Mouse (Mus musculus) stomach, embryonic 14.5 days (tissue): ENCODE measurements around the gene Nat8f4. TPM values are rescaled to one million over a fixed set of nuclear protein-coding genes. Genes with fewer than 3 reads are reported as not detected.
"Not testable (repeated sequence)": the region's sequence is repeated elsewhere in the genome, so short reads cannot be mapped to it uniquely, and the experiment has no call there.

Source experiments
- ATAC-seq: fragments of 200-750 bp; cut with Nextera tagmentation; 2 replicates; pipeline ENCODE4 v1.8.0; 2017; ENCODE audit warnings: low read depth, moderate TSS enrichment; ENCODE audit not compliant: insufficient number of reproducible peaks, insufficient read depth, low FRiP score
- H3K27ac ChIP-seq: fragments of 300-500 bp; sonication (generic); 2 replicates; pipeline ENCODE4 v1.5.1; 2014; ENCODE audit warnings: mild to moderate bottlenecking, low read length, moderate library complexity, mixed read lengths
- H3K27me3 ChIP-seq: fragments of 300-500 bp; sonication (generic); 2 replicates; pipeline ENCODE4 v1.6.1; 2014; ENCODE audit warnings: low read length, control low read depth, mixed read lengths; ENCODE audit not compliant: control insufficient read depth, insufficient read depth
- H3K36me3 ChIP-seq: fragments of 300-500 bp; sonication (generic); 2 replicates; pipeline ENCODE4 v1.6.1; 2014; ENCODE audit warnings: mild to moderate bottlenecking, control low read depth, low read length, moderate library complexity, mixed read lengths; ENCODE audit not compliant: control insufficient read depth, insufficient read depth
- H3K4me1 ChIP-seq: fragments of 300-500 bp; sonication (generic); 2 replicates; pipeline ENCODE4 v1.6.1; 2014; ENCODE audit warnings: low read length, control low read depth, mixed read lengths; ENCODE audit not compliant: control insufficient read depth, insufficient read depth
- H3K4me2 ChIP-seq: fragments of 300-500 bp; sonication (generic); replicated peaks from 2 replicates; pipeline ENCODE4 v1.6.1; 2014; ENCODE audit warnings: low read depth, low read length, control low read depth
- H3K4me3 ChIP-seq: fragments of 300-500 bp; sonication (generic); 2 replicates; pipeline ENCODE4 v1.5.1; 2014; ENCODE audit warnings: low read depth, low read length, control low read depth
- H3K9ac ChIP-seq: fragments of 300-500 bp; sonication (generic); replicated peaks from 2 replicates; pipeline ENCODE4 v1.6.1; 2014; ENCODE audit warnings: low read depth, mild to moderate bottlenecking, control low read depth, low read length, moderate library complexity, mixed read lengths
- H3K9me3 ChIP-seq: fragments of 300-500 bp; sonication (generic); 2 replicates; pipeline ENCODE4 v1.6.1; 2016; ENCODE audit warnings: low read depth, low read length, control low read depth; ENCODE audit not compliant: control insufficient read depth
- WGBS: fragments of 180-500 bp; shearing (Covaris S2); extraction: QIAGEN DNeasy Blood & Tissue Kit; methylation state at CpG from one replicate; pipeline ENCODE4 v1.1.7; 2014; 5-methylcytosine and 5-hydroxymethylcytosine counted together
- polyA plus RNA-seq: library from polyadenylated mRNA; unstranded; fragments of >200 nt; fragmentation: Nextera tagmentation; extraction: Ambion mirVana; gene quantifications from 2 replicates; pipeline ENCODE4 v1.2.1, GENCODE M21; 2014

Nat8f4 gene
- polyA plus RNA-seq, 1 experiment from 2014 or later, result 6.4 TPM

- WGBS, result 88% methylated on average over 1 of the region's 1 CpGs
- Histone ChIP-seq H3K9ac (no peak overlapping the region), H3K9me3 (peaks cover 12% of the 10 kb centered on the region; the same call in 1 of the 2 replicates), H3K4me2 (no peak overlapping the region), H3K4me1 (no peaks in the 10 kb centered on the region), H3K4me3 (no peak overlapping the region), H3K27ac (no peak overlapping the region), H3K36me3 (no peaks in the 10 kb centered on the region), H3K27me3 (no peaks in the 10 kb centered on the region)
- no peak for ATAC-seq
Measured at GRCm38 (mm10) chr6:85884311-85884710, 20.4 kb downstream of the Nat8f4 start.

- H3K9me3 ChIP-seq, result peaks cover 12% of the 10 kb centered on the region; the same call in 1 of the 2 replicates
- WGBS, result 92% methylated on average over 9 of the region's 9 CpGs
- not testable (repeated sequence) for H3K4me1 ChIP-seq, H3K9ac ChIP-seq, H3K4me2 ChIP-seq, H3K36me3 ChIP-seq, ATAC-seq, H3K27ac ChIP-seq, H3K27me3 ChIP-seq, H3K4me3 ChIP-seq
Measured at GRCm38 (mm10) chr6:85883246-85883645, 21.4 kb downstream of the Nat8f4 start.

- ATAC-seq, H3K36me3 ChIP-seq, H3K4me2 ChIP-seq, H3K9ac ChIP-seq, H3K27me3 ChIP-seq, H3K9me3 ChIP-seq, H3K27ac ChIP-seq, H3K4me3 ChIP-seq, H3K4me1 ChIP-seq: not testable (repeated sequence)
- 69% methylated on average over 5 of the region's 5 CpGs for WGBS
Measured at GRCm38 (mm10) chr6:85869006-85869405, 35.7 kb downstream of the Nat8f4 start, which contains the start of gene Nat8f2. Nat8f2 (minus strand) TSS chr6:85869158.

- Histone ChIP-seq H3K4me1 (no peaks in the 10 kb centered on the region), H3K9me3 (no peaks in the 10 kb centered on the region), H3K36me3 (no peaks in the 10 kb centered on the region), H3K27me3 (no peaks in the 10 kb centered on the region), H3K9ac (no peak overlapping the region), H3K4me3 (no peak overlapping the region), H3K4me2 (no peak overlapping the region), H3K27ac (no peak overlapping the region)
- ATAC-seq, result no peak
- WGBS, result 78% methylated on average over 8 of the region's 8 CpGs
Measured at GRCm38 (mm10) chr6:85867726-85868690, 36.7 kb downstream of the Nat8f4 start.

GRCm38 (mm10) chr6:85866995-85867394 lies 37.7 kb downstream of the Nat8f4 start:
- H3K4me3 ChIP-seq, H3K4me2 ChIP-seq, H3K27me3 ChIP-seq, H3K9me3 ChIP-seq, ATAC-seq, H3K27ac ChIP-seq, H3K36me3 ChIP-seq, H3K9ac ChIP-seq, H3K4me1 ChIP-seq: not testable (repeated sequence)
- WGBS, result 55% methylated on average over 1 of the region's 1 CpGs

GRCm38 (mm10) chr6:85866166-85866565 lies 38.5 kb downstream of the Nat8f4 start:
- ATAC-seq, H3K9ac ChIP-seq, H3K9me3 ChIP-seq, H3K27ac ChIP-seq, H3K27me3 ChIP-seq, H3K36me3 ChIP-seq, H3K4me2 ChIP-seq, H3K4me3 ChIP-seq, H3K4me1 ChIP-seq: not testable (repeated sequence)
- 88% methylated on average over 3 of the region's 3 CpGs for WGBS

- H3K27me3 ChIP-seq, H3K36me3 ChIP-seq, H3K27ac ChIP-seq, H3K4me2 ChIP-seq, H3K9ac ChIP-seq, H3K4me3 ChIP-seq, H3K4me1 ChIP-seq, H3K9me3 ChIP-seq, ATAC-seq: not testable (repeated sequence)
- 68% methylated on average over 6 of the region's 7 CpGs for WGBS
Measured at GRCm38 (mm10) chr6:85864900-85865639, 39.6 kb downstream of the Nat8f4 start.

GRCm38 (mm10) chr6:85863840-85864239 lies 40.8 kb downstream of the Nat8f4 start:
- Histone ChIP-seq H3K9ac (no peak overlapping the region), H3K9me3 (no peaks in the 10 kb centered on the region), H3K27me3 (no peaks in the 10 kb centered on the region), H3K4me3 (no peak overlapping the region), H3K36me3 (no peaks in the 10 kb centered on the region), H3K4me2 (no peak overlapping the region), H3K27ac (no peak overlapping the region), H3K4me1 (no peaks in the 10 kb centered on the region)
- 91% methylated on average over 2 of the region's 2 CpGs for WGBS
- ATAC-seq, result no peak
